Mouse (Mus musculus): ENCODE data around the gene Xlr4c. TPM values are rescaled to one million over a fixed set of nuclear protein-coding genes. Genes with fewer than 3 reads are reported as not detected.

Xlr4c gene
- 0.24 TPM in 1 of 2 replicates, not detected in the other for polyA plus RNA-seq (2021; fragmentation: Nextera tagmentation)
- long read RNA-seq, experiment 1, result 0 reads
- long read RNA-seq, experiment 2, result 0 reads

GRCm38 (mm10) chrX:73242821-73243325 is at the start of gene Xlr4c:
Xlr4c (minus strand) TSS chrX:73243130.

GRCm38 (mm10) chrX:73265270-73265669 is 22.3 kb upstream of the Xlr4c start, which contains the start of gene Xlr3c:
Xlr3c (minus strand) TSS chrX:73265390.

GRCm38 (mm10) chrX:73227914-73228605 is 14.9 kb downstream of the Xlr4c start, which contains the start of gene F8a:
F8a (plus strand) TSS chrX:73228291.

GRCm38 (mm10) chrX:73213819-73214564 is 28.9 kb downstream of the Xlr4c start, which contains the start of gene Xlr4b:
Xlr4b (plus strand) TSS chrX:73214333.

GRCm38 (mm10) chrX:73191934-73192333 is 51.0 kb downstream of the Xlr4c start, which contains the start of gene Xlr3b:
Xlr3b (plus strand) TSS chrX:73192207.

Other genes starting within 250 kb of the Xlr4c start
- gene Pnma5, start 206.0 kb downstream of the Xlr4c start, polyA plus RNA-seq (2021; fragmentation: Nextera tagmentation), result not detected in 2 replicates
- gene Pnma3, start 178.3 kb downstream of the Xlr4c start, polyA plus RNA-seq (2021; fragmentation: Nextera tagmentation), result 0.68 and 1.0 TPM in 2 replicates
- 0.18 TPM in 1 of 2 replicates, not detected in the other for gene Xlr4a, start 160.7 kb downstream of the Xlr4c start, polyA plus RNA-seq (2021; fragmentation: Nextera tagmentation)
- gene Xlr3a, start 146.0 kb downstream of the Xlr4c start, polyA plus RNA-seq (2021; fragmentation: Nextera tagmentation), result 0.53 and 1.8 TPM in 2 replicates
- gene Gm14685, start 126.1 kb downstream of the Xlr4c start, polyA plus RNA-seq (2021; fragmentation: Nextera tagmentation), result 0.52 and 0.60 TPM in 2 replicates
- not detected in 2 replicates for gene Xlr5b, start 94.3 kb downstream of the Xlr4c start, polyA plus RNA-seq (2021; fragmentation: Nextera tagmentation)
- 0.19 and 0.33 TPM in 2 replicates for gene DXBay18, start 93.7 kb downstream of the Xlr4c start, polyA plus RNA-seq (2021; fragmentation: Nextera tagmentation)
- gene Spin2d, start 66.1 kb downstream of the Xlr4c start, polyA plus RNA-seq (2021; fragmentation: Nextera tagmentation), result not detected in 2 replicates
- 0.65 and 1.9 TPM in 2 replicates for gene Xlr3b, start 50.9 kb downstream of the Xlr4c start, polyA plus RNA-seq (2021; fragmentation: Nextera tagmentation)
- gene Xlr4b, start 28.8 kb downstream of the Xlr4c start, polyA plus RNA-seq (2021; fragmentation: Nextera tagmentation), result 0.23 TPM in 1 of 2 replicates, not detected in the other
- 15.0 and 17.2 TPM in 2 replicates for gene F8a, start 14.8 kb downstream of the Xlr4c start, polyA plus RNA-seq (2021; fragmentation: Nextera tagmentation)
- not detected in 2 replicates for gene Xlr3c, start 22.3 kb upstream of the Xlr4c start, polyA plus RNA-seq (2021; fragmentation: Nextera tagmentation)
- gene Xlr5a, start 49.8 kb upstream of the Xlr4c start, polyA plus RNA-seq (2021; fragmentation: Nextera tagmentation), result not detected in 2 replicates
- not detected in 2 replicates for gene Xlr5c, start 49.8 kb upstream of the Xlr4c start, polyA plus RNA-seq (2021; fragmentation: Nextera tagmentation)
- not detected in 2 replicates for gene Gm45015, start 93.7 kb upstream of the Xlr4c start, polyA plus RNA-seq (2021; fragmentation: Nextera tagmentation)
- 2.7 and 3.2 TPM in 2 replicates for gene Zfp275, start 99.5 kb upstream of the Xlr4c start, polyA plus RNA-seq (2021; fragmentation: Nextera tagmentation)
- gene Gm18336, start 155.6 kb upstream of the Xlr4c start, polyA plus RNA-seq (2021; fragmentation: Nextera tagmentation), result not detected in 2 replicates
- 0.62 and 0.69 TPM in 2 replicates for gene Zfp92, start 168.0 kb upstream of the Xlr4c start, polyA plus RNA-seq (2021; fragmentation: Nextera tagmentation)
- gene Trex2, start 192.2 kb upstream of the Xlr4c start, polyA plus RNA-seq (2021; fragmentation: Nextera tagmentation), result not detected in 2 replicates
- 15.1 and 16.3 TPM in 2 replicates for gene Haus7, start 215.9 kb upstream of the Xlr4c start, polyA plus RNA-seq (2021; fragmentation: Nextera tagmentation)
- gene Bgn, start 240.5 kb upstream of the Xlr4c start, polyA plus RNA-seq (2021; fragmentation: Nextera tagmentation), result 23.7 and 24.2 TPM in 2 replicates

Measured in layer of hippocampus, adult 6 months (tissue).